15 mouse cellular contexts compared by ENCODE assay signal in the genomic region with DNA sequence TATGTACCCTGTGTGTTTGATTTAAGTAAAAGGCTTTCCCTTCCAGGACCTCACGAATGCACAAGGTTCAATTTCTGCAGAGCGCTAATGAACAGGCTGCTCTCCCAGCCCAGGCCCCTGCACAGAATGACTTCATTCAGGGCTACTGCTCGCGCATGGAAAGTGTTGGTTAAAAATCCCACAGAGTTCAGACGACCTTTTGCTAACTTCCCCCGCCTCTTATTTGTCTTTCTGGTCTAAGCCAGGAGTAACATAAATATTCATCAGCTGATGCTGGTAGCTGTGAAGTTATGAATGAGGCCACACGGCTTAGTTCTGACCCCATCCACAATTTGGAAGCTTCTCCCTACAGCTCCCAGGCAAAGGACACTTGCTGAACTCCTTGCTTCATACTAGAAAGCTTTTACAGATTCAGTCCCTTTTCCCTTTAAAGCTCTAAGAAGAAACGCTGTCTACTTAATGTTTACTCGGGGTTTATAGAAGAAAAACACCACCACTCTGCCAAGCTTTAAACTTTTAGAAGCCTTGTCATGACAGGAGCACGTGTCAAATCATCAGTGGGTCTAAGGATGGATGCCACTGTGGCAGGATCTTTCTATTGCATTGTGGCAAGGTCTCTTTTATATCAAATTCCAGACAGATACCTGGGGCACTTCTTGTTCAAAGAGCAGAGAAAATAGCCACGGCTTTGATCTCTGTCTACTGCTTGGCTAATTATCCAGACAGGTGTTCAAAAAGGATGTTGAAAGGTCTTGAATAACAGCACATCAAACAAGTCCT.
DNase-seq lines count a peak whose midpoint lies in the region; ATAC-seq and TF ChIP-seq lines count a peak whose summit lies in the region.
"Had no signal": no experiment of that assay in that cellular context is flagged by ENCODE, and none has a peak within 500 bp of the region (broad histone marks: within the 10 kb centered on the region; RNA-seq: fewer than 3 reads in every experiment).

No protein-coding gene starts in this region.

- intact Hi-C loops in gastrocnemius, postnatal 36 days (cut with DNase I) = no loop called here

- peak; percentile 77 for ATAC-seq in forebrain, embryonic 14.5 days
- peak; percentile 66 for ATAC-seq in hindbrain, embryonic 15.5 days (ENCODE audit: low FRiP score, low read depth)
- peak; percentile 79 for ATAC-seq in midbrain, embryonic 16.5 days
- ATAC-seq: intestine, postnatal 0 days; liver, postnatal 0 days had no signal

- H3K9ac ChIP-seq in forebrain, embryonic 14.5 days (ENCODE audit: low read length) = no peak overlapping the region
- no peak overlapping the region for H3K9ac ChIP-seq in hindbrain, embryonic 15.5 days
- no peak overlapping the region for H3K9ac ChIP-seq in midbrain, embryonic 16.5 days (ENCODE audit: low read depth, low read length)
- H3K9ac ChIP-seq: embryonic facial prominence, embryonic 12.5 days; liver, postnatal 0 days had no signal

- DNase-seq in lung, postnatal 10 days = peak; percentile 55
- no peak for DNase-seq in lung, adult 2 months
- peak; percentile 59 for DNase-seq in forebrain, embryonic 14.5 days (ENCODE audit: low spot score)
- DNase-seq in gastrocnemius, postnatal 36 days = no peak
- no peak for DNase-seq in thymus, adult 18-20 months
- DNase-seq: adrenal gland, postnatal 25 days; cerebellum, adult 11-12 months; gastrocnemius, postnatal 10 days; liver, postnatal 0 days; right cerebral cortex, adult 18-20 months; thymus, postnatal 14 days had no signal

- H3K4me3 ChIP-seq in lung, adult 2 months (replicated peaks; ENCODE audit: extremely low read depth, low read depth, low read length) = no peak overlapping the region
- no peak overlapping the region for H3K4me3 ChIP-seq in forebrain, embryonic 14.5 days (ENCODE audit: low read depth, low read length)
- no peak overlapping the region for H3K4me3 ChIP-seq in hindbrain, embryonic 15.5 days
- no peak overlapping the region for H3K4me3 ChIP-seq in midbrain, embryonic 16.5 days (ENCODE audit: low read depth, low read length)
- H3K4me3 ChIP-seq: embryonic facial prominence, embryonic 12.5 days had no signal

- no peaks in the 10 kb centered on the region for H3K4me1 ChIP-seq in lung, adult 2 months (ENCODE audit: control insufficient read depth, insufficient read depth, low read length)
- peaks cover 8% of the 10 kb centered on the region for H3K4me1 ChIP-seq in forebrain, embryonic 14.5 days (ENCODE audit: control insufficient read depth, insufficient read depth, low read length)
- H3K4me1 ChIP-seq in hindbrain, embryonic 15.5 days (replicated peaks) = no peaks in the 10 kb centered on the region
- peaks cover 5% of the 10 kb centered on the region; the same call in 1 of the 2 replicates for H3K4me1 ChIP-seq in midbrain, embryonic 16.5 days (ENCODE audit: control insufficient read depth, insufficient read depth, low read length)

- 43% methylated on average over 11 of the region's 11 CpGs for WGBS in lung, adult 2 months
- WGBS in forebrain, embryonic 14.5 days = 13% methylated on average over 11 of the region's 11 CpGs
- 29% methylated on average over 11 of the region's 11 CpGs for WGBS in hindbrain, embryonic 15.5 days
- WGBS in midbrain, embryonic 16.5 days = 13% methylated on average over 11 of the region's 11 CpGs

- no peak for TF ChIP-seq CTCF in lung, adult 2 months (IDR thresholded peaks at IDR 0.05; ENCODE audit: insufficient read depth, low read length)

- no peaks in the 10 kb centered on the region for H3K36me3 ChIP-seq in forebrain, embryonic 14.5 days (ENCODE audit: control insufficient read depth, insufficient read depth, low read length)
- no peaks in the 10 kb centered on the region for H3K36me3 ChIP-seq in hindbrain, embryonic 15.5 days
- no peaks in the 10 kb centered on the region for H3K36me3 ChIP-seq in midbrain, embryonic 16.5 days (ENCODE audit: control insufficient read depth, insufficient read depth, low read length)
- H3K36me3 ChIP-seq: embryonic facial prominence, embryonic 12.5 days had no signal

- TF ChIP-seq POLR2A in lung, adult 2 months (IDR thresholded peaks at IDR 0.05; ENCODE audit: borderline replicate concordance, extremely low read depth, low read depth, low read length) = no peak

- H3K27ac ChIP-seq in forebrain, embryonic 14.5 days (ENCODE audit: low read depth, low read length) = no peak overlapping the region
- H3K27ac ChIP-seq in hindbrain, embryonic 15.5 days (replicated peaks) = no peak overlapping the region
- H3K27ac ChIP-seq in midbrain, embryonic 16.5 days (ENCODE audit: low read length) = no peak overlapping the region
- H3K27ac ChIP-seq: embryonic facial prominence, embryonic 12.5 days had no signal

- H3K4me2 ChIP-seq in forebrain, embryonic 14.5 days (ENCODE audit: low read length) = no peak overlapping the region
- no peak overlapping the region for H3K4me2 ChIP-seq in hindbrain, embryonic 15.5 days
- H3K4me2 ChIP-seq in midbrain, embryonic 16.5 days (ENCODE audit: low read length) = no peak overlapping the region
- H3K4me2 ChIP-seq: embryonic facial prominence, embryonic 12.5 days had no signal

- no peaks in the 10 kb centered on the region for H3K27me3 ChIP-seq in forebrain, embryonic 14.5 days (replicated peaks; ENCODE audit: control insufficient read depth, insufficient read depth, low read length)
- 0 out of 2 replicates have a peak, but pooled peaks cover 2% of the 10 kb centered on the region for H3K27me3 ChIP-seq in hindbrain, embryonic 15.5 days
- no peaks in the 10 kb centered on the region for H3K27me3 ChIP-seq in midbrain, embryonic 16.5 days (ENCODE audit: control insufficient read depth, insufficient read depth, low read depth, low read length)
- H3K27me3 ChIP-seq: embryonic facial prominence, embryonic 12.5 days had no signal

- no peaks in the 10 kb centered on the region for H3K9me3 ChIP-seq in forebrain, embryonic 14.5 days (replicated peaks; ENCODE audit: control insufficient read depth, low read length)
- no peaks in the 10 kb centered on the region for H3K9me3 ChIP-seq in hindbrain, embryonic 15.5 days
- H3K9me3 ChIP-seq in midbrain, embryonic 16.5 days (replicated peaks; ENCODE audit: control insufficient read depth, low read length, poor library complexity, severe bottlenecking) = no peaks in the 10 kb centered on the region
- H3K9me3 ChIP-seq: embryonic facial prominence, embryonic 12.5 days had no signal

Comparison
In these comparisons a context has a peak if more than half of its experiments do, and no peak if none do; other contexts are left out.
1. DNase-seq: peak in lung, postnatal 10 days (single experiment) and forebrain, embryonic 14.5 days (single experiment); none in lung, adult 2 months (single experiment), gastrocnemius, postnatal 36 days (0 of 2) and thymus, adult 18-20 months (0 of 2).
2. Peak in every context shown above with its lines, with median percentiles within 50 percentile points of each other: ATAC-seq.